Mouse (Mus musculus) heart, adult 2 months (tissue): ENCODE measurements at regions not wholly inside any gene's neighbourhood (a gene's known extent, or its start where the extent isn't known, plus 50 kb on each side); places are given as distances from the start of the nearest gene placed in this dataset.

Experiments used
- CTCF ChIP-seq: fragments of 200-600 bp; IDR thresholded peaks from 2 replicates; pipeline ENCODE4 v1.8.1; 2022; ENCODE audit warnings: antibody characterized with exemption, mild to moderate bottlenecking, moderate library complexity
- EP300 ChIP-seq: fragments of 200-500 bp; IDR thresholded peaks from 2 replicates; pipeline ENCODE4 v1.6.1; 2011; ENCODE audit warnings: low read depth, low read length, control low read depth; ENCODE audit not compliant: insufficient read depth
- POLR2A ChIP-seq: fragments of 200-500 bp; IDR thresholded peaks from 2 replicates; pipeline ENCODE4 v1.6.1; 2011; ENCODE audit warnings: mild to moderate bottlenecking, low read depth, low read length, control low read depth; ENCODE audit not compliant: insufficient read depth

- TF ChIP-seq EP300 (no peak), CTCF (no peak), POLR2A (no peak)
Observed at GRCm38 (mm10) chr13:102578811-102579210, 114.5 kb upstream of the Cd180 start.
